Mouse (Mus musculus) ovary, adult 18-20 months (tissue): ENCODE results near the gene Rdh13.
A peak's percentile ranks its signal among the peaks of the same experiment; 100 is the strongest.
"Not testable (repeated sequence)": the region's sequence is repeated elsewhere in the genome, so short reads cannot be mapped to it uniquely, and the experiment has no call there.

Experiments used
- DNase-seq: peaks from one replicate; pipeline ENCODE4 v3.0.0; 2022; ENCODE audit warnings: low spot score, mixed read lengths

Gene Rdh13

DNA sequence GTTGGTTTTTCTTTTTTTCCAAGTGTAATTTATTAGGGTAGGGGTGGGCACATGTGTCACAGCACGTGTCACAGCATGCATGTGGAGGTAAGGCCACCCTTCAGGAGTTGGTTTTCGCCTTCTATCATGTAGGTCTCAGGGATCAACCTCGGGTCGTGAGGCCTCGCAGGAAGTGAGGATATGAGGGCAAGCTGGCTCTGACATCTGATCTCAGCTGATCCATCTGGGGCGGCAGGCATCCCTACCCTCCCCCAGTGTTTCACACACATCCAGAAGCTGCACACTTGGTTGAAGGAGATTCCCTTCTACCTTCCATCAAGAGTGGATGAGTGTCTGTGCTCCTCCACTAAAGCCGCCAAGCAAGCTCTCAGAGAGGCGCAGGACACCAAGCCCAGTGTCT is 13.4 kb downstream of the Rdh13 start:
- no peak for DNase-seq

DNA sequence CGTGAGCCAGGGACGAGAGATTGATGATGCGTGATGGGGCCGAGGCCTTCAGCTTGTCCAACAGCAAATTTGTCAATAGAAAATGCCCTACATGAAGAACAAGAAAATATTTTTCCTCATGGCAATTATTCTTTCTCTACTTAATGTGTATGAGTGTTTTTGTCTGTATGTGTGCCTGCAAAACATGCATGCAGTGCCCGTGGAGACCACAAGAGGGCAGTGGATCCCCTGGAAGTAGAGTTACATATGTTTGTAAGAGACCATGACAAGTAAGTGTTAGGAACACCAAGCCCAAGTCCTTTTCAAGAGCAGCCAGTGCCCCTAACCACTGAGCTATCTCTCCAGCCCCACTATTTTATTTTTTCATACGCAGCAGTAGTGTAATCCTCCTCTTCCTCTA is 13.9 kb downstream of the Rdh13 start:
- DNase-seq = no peak

DNA sequence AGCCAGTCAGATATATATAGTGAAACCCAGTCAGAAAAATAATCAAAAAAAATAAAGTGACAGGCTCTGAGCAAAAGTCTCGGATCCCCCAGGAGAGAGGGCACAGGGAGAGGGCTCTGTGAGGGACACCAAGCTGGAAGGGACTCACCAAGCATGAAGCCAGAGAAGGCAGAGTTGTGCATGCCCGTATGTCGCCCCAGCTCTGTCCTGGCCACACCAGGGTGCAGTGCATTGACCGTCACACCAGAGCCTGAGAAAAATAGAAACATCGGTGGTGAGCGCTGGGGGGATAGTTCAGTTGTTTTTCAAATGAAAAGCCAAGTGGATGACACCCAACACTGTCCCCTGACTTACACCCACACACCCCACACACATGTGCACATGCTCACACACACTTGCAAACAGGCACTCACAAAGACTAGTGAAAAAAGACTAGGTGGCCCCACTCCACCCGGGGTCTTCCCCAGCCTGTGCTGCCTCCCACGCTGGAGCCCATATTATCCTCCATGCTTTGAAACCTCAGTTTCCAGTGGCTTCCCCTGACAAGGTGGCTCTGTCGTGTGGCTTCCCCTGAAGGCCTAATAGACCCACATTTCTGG is 15.1 kb downstream of the Rdh13 start:
- DNase-seq = no peak

DNA sequence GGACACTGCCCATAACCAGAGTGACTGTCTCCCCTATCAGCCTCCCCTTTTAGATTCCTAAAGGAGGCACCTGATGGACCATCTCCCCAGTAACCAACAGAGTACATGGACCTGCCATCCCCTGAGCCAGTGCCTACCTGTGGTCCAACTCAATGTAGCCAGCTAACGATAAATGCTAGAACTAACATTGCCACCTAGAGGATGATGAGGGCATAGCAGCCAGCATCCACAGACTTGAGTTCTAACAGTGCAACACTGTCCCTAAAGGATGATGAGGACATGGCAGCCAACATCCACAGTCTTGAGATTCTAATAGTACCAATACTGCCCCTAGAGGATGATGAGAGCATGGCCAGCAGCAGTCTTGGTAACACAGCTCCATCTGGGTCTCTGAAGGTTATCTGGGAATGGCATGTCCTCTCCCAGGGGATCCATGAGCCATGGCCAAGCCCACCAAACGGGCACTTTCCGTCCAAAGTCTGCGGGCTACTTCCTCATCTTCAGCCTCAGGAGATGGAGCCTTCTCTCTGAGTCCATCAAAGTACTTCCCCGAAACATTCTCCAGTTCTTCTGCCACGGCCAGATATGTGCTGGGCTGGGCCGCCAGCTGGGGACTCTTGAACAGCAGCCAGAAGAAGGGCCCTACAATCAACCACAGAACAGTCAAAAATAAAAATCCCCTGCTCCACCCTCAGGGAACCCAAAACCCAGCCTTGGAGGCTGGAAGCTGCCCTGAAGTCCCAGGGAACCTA is 18.1 kb downstream of the Rdh13 start:
- DNase-seq = peak; percentile 67

DNA sequence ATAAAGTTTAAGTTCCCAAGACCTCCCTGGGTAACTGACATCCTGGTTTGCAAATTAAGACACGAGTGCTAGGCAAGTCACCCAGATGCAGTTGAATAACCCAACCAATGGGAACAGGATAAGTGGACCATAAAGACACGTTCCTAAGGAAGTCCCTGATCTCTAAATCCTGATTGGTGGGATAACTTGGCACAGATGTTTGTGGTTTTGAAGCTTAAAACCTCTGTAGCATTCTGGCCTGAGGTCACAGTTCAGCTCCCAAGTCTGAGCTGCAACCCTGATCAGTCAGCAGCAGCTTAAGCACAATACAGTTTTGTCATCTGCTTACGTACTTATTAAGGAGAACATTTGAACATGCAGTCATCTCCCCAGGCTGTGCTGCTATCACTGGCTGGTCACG is 25.2 kb downstream of the Rdh13 start:
- DNase-seq = no peak

DNA sequence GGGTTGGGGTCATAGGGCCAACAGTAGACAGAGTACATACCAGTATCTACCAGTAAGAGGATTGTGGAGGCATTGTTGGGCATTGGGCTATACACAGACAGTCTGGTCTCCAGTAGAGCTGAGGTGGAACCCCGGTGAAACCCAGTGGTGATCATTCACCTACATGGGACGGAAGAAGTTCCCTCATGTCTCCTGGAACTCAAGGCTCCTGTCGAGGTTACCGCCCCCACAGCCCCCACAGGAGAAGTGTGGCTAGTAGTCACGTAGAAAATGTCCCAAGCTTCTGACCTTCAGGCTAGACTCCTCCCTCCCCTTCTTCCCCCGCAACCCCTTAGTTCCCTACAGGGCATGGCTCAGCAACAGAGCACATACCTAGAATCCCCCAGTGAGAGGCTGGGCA is 25.8 kb downstream of the Rdh13 start:
- no peak for DNase-seq

DNA sequence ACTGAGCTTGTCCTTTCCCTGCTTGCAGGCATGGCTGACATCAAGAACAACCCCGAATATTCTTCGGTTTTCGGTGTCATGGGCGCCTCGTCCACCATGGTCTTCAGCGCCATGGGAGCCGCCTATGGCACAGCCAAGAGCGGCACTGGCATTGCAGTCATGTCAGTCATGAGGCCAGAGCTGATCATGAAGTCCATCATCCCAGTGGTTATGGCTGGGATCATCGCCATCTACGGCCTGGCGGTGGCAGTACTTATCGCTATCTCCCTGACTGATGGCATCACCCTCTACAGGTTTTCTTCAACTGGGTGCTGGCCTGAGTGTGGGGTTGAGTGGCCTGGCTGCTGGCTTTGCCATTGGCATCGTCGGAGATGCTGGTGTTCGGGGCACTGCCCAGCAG is 33.0 kb downstream of the Rdh13 start:
- DNase-seq = not testable (repeated sequence)

DNA sequence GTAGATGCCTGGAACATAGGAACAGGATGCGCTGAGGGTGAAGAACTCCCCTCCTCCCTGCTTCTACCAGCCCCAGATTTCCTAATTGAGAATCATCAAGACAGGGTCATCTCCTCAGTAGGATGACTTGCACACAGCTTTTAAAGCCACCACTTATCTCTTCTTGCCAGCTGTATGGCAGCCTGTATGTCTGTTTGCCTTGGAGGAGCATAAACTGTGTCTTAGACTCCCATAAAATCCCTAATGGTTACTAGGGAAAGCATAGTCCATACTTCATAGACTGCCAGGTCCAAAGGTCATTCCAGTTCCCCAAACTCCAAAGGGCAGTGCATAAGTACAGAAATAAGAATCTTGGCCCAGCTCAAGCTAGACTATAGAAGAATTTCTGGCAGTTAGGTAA is 47.7 kb downstream of the Rdh13 start, which contains the start of gene Gp6:
TSS of gene Gp6 (minus strand) at position 15 of the 400 bp plus-strand sequence.
- DNase-seq = no peak
